Mouse (Mus musculus) embryonic facial prominence, embryonic 10.5 days (tissue): ENCODE data around the gene Olfr525. TPM values are rescaled to one million over a fixed set of nuclear protein-coding genes. Genes with fewer than 3 reads are reported as not detected.

Experiments used
- polyA plus RNA-seq: library from polyadenylated mRNA; unstranded; fragments of >200 nt; fragmentation: Nextera tagmentation; extraction: Ambion mirVana; gene quantifications from 2 replicates; pipeline ENCODE4 v1.2.1, GENCODE M21; 2016

Olfr525 gene
- polyA plus RNA-seq, 1 experiment from 2014 or later, result not detected

Other genes starting within 250 kb of the Olfr525 start
- gene Caly, start 238.3 kb upstream of the Olfr525 start, polyA plus RNA-seq, result 0.98 and 1.4 TPM in 2 replicates
- gene Prap1, start 227.5 kb upstream of the Olfr525 start, polyA plus RNA-seq, result not detected in 2 replicates
- 12.4 and 15.9 TPM in 2 replicates for gene Fuom, start 218.4 kb upstream of the Olfr525 start, polyA plus RNA-seq
- 18.6 and 21.3 TPM in 2 replicates for gene Paox, start 205.1 kb upstream of the Olfr525 start, polyA plus RNA-seq
- gene Echs1, start 204.4 kb upstream of the Olfr525 start, polyA plus RNA-seq, result 174 and 178 TPM in 2 replicates
- 25.3 and 31.3 TPM in 2 replicates for gene Mtg1, start 183.3 kb upstream of the Olfr525 start, polyA plus RNA-seq
- gene Sprn, start 166.0 kb upstream of the Olfr525 start, polyA plus RNA-seq, result 0.15 and 0.67 TPM in 2 replicates
- not detected in 2 replicates for gene Olfr522, start 156.1 kb upstream of the Olfr525 start, polyA plus RNA-seq
- not detected in 2 replicates for gene Olfr523, start 147.6 kb upstream of the Olfr525 start, polyA plus RNA-seq
- gene Olfr524, start 114.9 kb upstream of the Olfr525 start, polyA plus RNA-seq, result not detected in 2 replicates
- not detected in 2 replicates for gene Cd163l1, start 102.6 kb upstream of the Olfr525 start, polyA plus RNA-seq
- gene 5830411N06Rik, start 73.6 kb upstream of the Olfr525 start, polyA plus RNA-seq, result not detected in 2 replicates
- gene Olfr527, start 13.2 kb downstream of the Olfr525 start, polyA plus RNA-seq, result not detected in 2 replicates
- gene Olfr60, start 40.8 kb downstream of the Olfr525 start, polyA plus RNA-seq, result not detected in 2 replicates
- not detected in 2 replicates for gene Olfr530, start 55.5 kb downstream of the Olfr525 start, polyA plus RNA-seq
- gene Olfr531, start 82.1 kb downstream of the Olfr525 start, polyA plus RNA-seq, result not detected in 2 replicates
- not detected in 2 replicates for gene Olfr532, start 100.8 kb downstream of the Olfr525 start, polyA plus RNA-seq
- not detected in 2 replicates for gene Olfr533, start 142.5 kb downstream of the Olfr525 start, polyA plus RNA-seq
- gene Olfr535, start 163.4 kb downstream of the Olfr525 start, polyA plus RNA-seq, result not detected in 2 replicates
- not detected in 2 replicates for gene Olfr536, start 186.5 kb downstream of the Olfr525 start, polyA plus RNA-seq
- gene Olfr538, start 247.0 kb downstream of the Olfr525 start, polyA plus RNA-seq, result not detected in 2 replicates